Mouse (Mus musculus): ENCODE data around the gene Sash1. TPM values are rescaled to one million over a fixed set of nuclear protein-coding genes. Genes with fewer than 3 reads are reported as not detected.
A peak's percentile ranks its signal among the peaks of the same experiment; 100 is the strongest.

The Sash1 gene
- polyA plus RNA-seq, 1 experiment from 2014 or later: 5.5 TPM

DNA sequence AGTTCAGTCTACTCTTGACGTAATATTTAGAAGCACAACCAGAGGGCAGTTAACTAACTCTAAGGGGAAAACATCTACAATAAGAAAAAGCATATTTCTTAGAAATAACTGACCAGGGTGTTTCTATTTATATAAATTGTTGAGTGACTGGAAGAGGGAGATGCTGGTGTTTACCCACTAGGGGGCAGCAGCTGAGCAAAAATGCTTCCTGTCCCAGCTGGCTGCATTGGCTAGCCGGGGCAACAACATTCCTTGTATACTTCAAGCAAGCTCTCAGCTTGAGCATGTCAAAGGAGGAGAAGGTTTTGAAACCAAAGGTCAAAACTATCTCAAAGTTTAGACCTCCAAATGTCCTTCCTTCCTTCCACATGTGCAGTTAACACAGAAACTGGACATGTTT lies 143.0 kb downstream of the Sash1 start:
- ATAC-seq (replicated peaks; ENCODE audit: low FRiP score, low read depth): peak; percentile 61; the same call in 1 of the 2 replicates
- peak; percentile 85 for TF ChIP-seq CTCF (IDR thresholded peaks at IDR 0.05; ENCODE audit: low read depth)
- Histone ChIP-seq H3K9ac (ENCODE audit: low read depth, low read length) (no peak overlapping the region), H3K27me3 (ENCODE audit: insufficient read depth, low read length) (no peaks in the 10 kb centered on the region), H3K36me3 (ENCODE audit: insufficient read depth, low read length) (peaks cover 72% of the 10 kb centered on the region), H3K4me3 (replicated peaks; ENCODE audit: low read depth, low read length) (no peak overlapping the region), H3K4me1 (replicated peaks; ENCODE audit: insufficient read depth, low read length) (no peaks in the 10 kb centered on the region), H3K4me2 (ENCODE audit: low read length) (no peak overlapping the region), H3K9me3 (replicated peaks; ENCODE audit: low read length) (no peaks in the 10 kb centered on the region), H3K27ac (no peak overlapping the region)
- 39% methylated on average over 2 of the region's 2 CpGs for whole genome bisulfite sequencing
- DNase-seq (ENCODE audit: low spot score): peak; percentile 92

DNA sequence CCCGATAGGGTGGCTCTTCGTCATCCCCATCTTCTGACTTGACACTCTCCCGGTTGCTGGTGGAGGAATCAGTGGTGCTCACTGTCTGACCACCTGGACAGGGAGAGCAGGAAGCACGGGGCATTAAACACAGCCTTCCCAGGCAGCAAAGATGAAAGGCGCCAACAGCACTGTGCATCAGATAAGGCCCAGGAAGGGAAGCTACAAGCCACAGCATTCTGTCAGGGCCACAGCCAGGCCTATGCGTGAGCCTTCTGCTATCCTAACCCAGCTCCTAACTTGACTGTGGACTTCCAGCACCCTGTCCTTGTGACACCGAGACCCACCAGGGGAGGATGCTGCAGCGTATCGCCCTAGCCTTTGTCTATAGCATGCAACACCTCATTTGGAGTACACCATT lies 144.4 kb downstream of the Sash1 start:
- 65% methylated on average over 9 of the region's 9 CpGs for WGBS
- peaks cover 66% of the 10 kb centered on the region for H3K36me3 ChIP-seq (ENCODE audit: insufficient read depth, low read length)
- no peak for ATAC-seq (replicated peaks; ENCODE audit: low FRiP score, low read depth)

DNA sequence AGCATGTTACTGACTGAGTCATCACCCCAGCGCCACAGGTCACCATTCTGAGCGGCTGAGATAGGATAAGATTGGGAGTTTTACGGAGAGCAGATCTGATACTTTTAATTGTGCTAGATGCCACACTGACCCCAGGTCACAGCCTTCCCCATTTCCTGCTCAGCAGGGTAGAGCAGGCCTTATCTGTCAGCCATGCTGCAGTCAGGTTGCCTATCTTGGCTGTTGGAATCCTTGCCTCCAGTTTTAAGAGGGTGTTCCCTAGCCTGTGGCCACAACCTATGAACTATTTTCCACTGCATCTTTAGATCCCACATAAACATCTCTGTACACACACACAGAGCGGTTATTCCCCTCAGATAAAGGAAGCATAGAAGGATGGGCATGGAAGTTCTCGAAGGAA lies 145.1 kb downstream of the Sash1 start:
- H3K4me2 ChIP-seq (ENCODE audit: low read length): no peak overlapping the region
- no peak for DNase-seq (ENCODE audit: low spot score)
- H3K4me3 ChIP-seq (replicated peaks; ENCODE audit: low read depth, low read length): no peak overlapping the region
- ATAC-seq (replicated peaks; ENCODE audit: low FRiP score, low read depth): no peak
- no peaks in the 10 kb centered on the region for H3K4me1 ChIP-seq (replicated peaks; ENCODE audit: insufficient read depth, low read length)
- 87% methylated on average over 5 of the region's 5 CpGs for whole genome bisulfite sequencing
- H3K27ac ChIP-seq: no peak overlapping the region
- no peak for TF ChIP-seq CTCF (IDR thresholded peaks at IDR 0.05; ENCODE audit: low read depth)
- H3K9ac ChIP-seq (ENCODE audit: low read depth, low read length): no peak overlapping the region
- H3K27me3 ChIP-seq (ENCODE audit: insufficient read depth, low read length): no peaks in the 10 kb centered on the region
- peaks cover 67% of the 10 kb centered on the region for H3K36me3 ChIP-seq (ENCODE audit: insufficient read depth, low read length)
- no peaks in the 10 kb centered on the region for H3K9me3 ChIP-seq (replicated peaks; ENCODE audit: low read length)

More for the DNA sequence above, 144.4 kb downstream of the Sash1 start:
- Histone ChIP-seq H3K27ac (no peak overlapping the region), H3K9ac (ENCODE audit: low read depth, low read length) (no peak overlapping the region), H3K4me3 (replicated peaks; ENCODE audit: low read depth, low read length) (no peak overlapping the region), H3K4me1 (replicated peaks; ENCODE audit: insufficient read depth, low read length) (no peaks in the 10 kb centered on the region), H3K4me2 (ENCODE audit: low read length) (no peak overlapping the region), H3K9me3 (replicated peaks; ENCODE audit: low read length) (no peaks in the 10 kb centered on the region), H3K27me3 (ENCODE audit: insufficient read depth, low read length) (no peaks in the 10 kb centered on the region)
- no peak for TF ChIP-seq CTCF (IDR thresholded peaks at IDR 0.05; ENCODE audit: low read depth)
- DNase-seq (ENCODE audit: low spot score): no peak

DNA sequence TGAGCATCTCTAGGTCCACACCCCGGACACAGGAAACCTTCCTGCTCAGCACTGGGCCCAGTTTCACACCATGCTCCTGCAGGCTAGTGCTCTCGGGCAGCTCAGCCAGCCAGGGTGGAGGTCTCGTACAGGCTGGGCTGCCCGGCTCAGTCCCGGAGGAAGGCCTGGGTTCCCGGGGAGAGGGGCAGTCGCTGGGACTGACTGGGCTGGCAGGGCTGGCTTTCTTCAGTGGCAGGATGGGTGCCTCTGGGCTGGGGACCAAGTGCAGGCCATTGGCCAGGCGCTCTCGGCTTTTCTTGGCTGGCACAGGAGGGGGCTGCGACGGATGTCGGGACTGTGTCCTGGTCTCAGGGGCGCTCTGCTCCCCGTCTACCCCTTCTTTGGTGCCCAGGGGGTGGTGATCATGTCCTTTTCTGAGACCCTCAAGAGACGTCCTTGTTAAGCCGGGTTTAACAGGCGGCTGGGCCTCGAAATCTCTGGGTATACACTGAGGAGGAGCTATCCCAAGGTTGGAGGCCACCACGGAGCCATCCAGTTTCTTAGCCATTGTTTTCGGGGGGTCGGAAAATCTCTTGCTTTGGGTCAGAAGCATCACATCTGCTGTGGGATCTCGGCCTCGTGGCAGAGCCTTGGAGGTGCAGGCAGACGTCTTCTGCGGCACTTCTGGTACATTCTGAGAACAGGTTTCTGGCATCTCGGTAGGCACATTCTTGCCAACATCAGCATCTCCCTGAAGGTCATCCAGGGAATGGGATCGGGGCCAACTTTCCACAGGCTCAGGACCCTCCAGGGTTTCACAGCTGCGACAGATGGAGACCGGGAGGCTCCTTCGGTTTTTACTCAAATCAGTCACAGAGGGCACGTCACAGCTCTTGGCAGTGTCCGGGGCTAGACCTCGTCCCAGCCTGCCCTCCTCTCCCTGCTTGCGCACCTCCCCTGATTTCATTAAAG lies 156.2 kb downstream of the Sash1 start:
- ATAC-seq (replicated peaks; ENCODE audit: low FRiP score, low read depth): no peak
- H3K27me3 ChIP-seq (ENCODE audit: insufficient read depth, low read length): no peaks in the 10 kb centered on the region
- DNase-seq (ENCODE audit: low spot score): no peak
- no peak overlapping the region for H3K27ac ChIP-seq
- TF ChIP-seq CTCF (IDR thresholded peaks at IDR 0.05; ENCODE audit: low read depth): no peak
- H3K36me3 ChIP-seq (ENCODE audit: insufficient read depth, low read length): peaks cover 69% of the 10 kb centered on the region
- H3K9ac ChIP-seq (ENCODE audit: low read depth, low read length): no peak overlapping the region
- H3K4me1 ChIP-seq (replicated peaks; ENCODE audit: insufficient read depth, low read length): no peaks in the 10 kb centered on the region
- 92% methylated on average over 34 of the region's 34 CpGs for WGBS
- H3K4me2 ChIP-seq (ENCODE audit: low read length): no peak overlapping the region
- no peaks in the 10 kb centered on the region for H3K9me3 ChIP-seq (replicated peaks; ENCODE audit: low read length)
- no peak overlapping the region for H3K4me3 ChIP-seq (replicated peaks; ENCODE audit: low read depth, low read length)

DNA sequence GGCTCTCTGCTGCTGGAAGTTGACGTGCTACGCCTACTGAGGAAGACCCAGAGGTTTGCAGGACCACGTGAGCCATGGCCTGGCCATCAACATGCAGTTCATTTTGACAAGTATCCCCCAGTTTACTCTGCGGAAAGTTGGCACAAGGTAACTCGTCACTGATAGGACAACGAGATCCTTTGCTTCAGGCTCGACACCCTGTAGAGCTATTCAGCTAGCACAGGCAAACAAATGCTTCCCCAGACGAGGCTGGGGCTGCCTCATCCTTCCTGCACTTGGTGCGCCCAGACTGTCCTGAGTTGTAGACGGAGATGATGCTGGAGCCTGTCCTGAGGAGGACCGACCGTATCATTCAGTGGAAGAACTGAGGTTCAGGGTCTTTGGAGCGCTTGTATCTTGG lies 166.5 kb downstream of the Sash1 start:
- H3K9ac ChIP-seq (ENCODE audit: low read depth, low read length): no peak overlapping the region
- no peak for ATAC-seq (replicated peaks; ENCODE audit: low FRiP score, low read depth)
- H3K4me1 ChIP-seq (replicated peaks; ENCODE audit: insufficient read depth, low read length): no peaks in the 10 kb centered on the region
- no peak for DNase-seq (ENCODE audit: low spot score)
- H3K4me2 ChIP-seq (ENCODE audit: low read length): no peak overlapping the region
- no peak for TF ChIP-seq CTCF (IDR thresholded peaks at IDR 0.05; ENCODE audit: low read depth)
- no peaks in the 10 kb centered on the region for H3K27me3 ChIP-seq (ENCODE audit: insufficient read depth, low read length)
- 72% methylated on average over 13 of the region's 13 CpGs for WGBS
- 0 out of 2 replicates have a peak, but pooled peaks cover 10% of the 10 kb centered on the region for H3K36me3 ChIP-seq (ENCODE audit: insufficient read depth, low read length)
- no peaks in the 10 kb centered on the region for H3K9me3 ChIP-seq (replicated peaks; ENCODE audit: low read length)
- no peak overlapping the region for H3K4me3 ChIP-seq (replicated peaks; ENCODE audit: low read depth, low read length)
- H3K27ac ChIP-seq: no peak overlapping the region

DNA sequence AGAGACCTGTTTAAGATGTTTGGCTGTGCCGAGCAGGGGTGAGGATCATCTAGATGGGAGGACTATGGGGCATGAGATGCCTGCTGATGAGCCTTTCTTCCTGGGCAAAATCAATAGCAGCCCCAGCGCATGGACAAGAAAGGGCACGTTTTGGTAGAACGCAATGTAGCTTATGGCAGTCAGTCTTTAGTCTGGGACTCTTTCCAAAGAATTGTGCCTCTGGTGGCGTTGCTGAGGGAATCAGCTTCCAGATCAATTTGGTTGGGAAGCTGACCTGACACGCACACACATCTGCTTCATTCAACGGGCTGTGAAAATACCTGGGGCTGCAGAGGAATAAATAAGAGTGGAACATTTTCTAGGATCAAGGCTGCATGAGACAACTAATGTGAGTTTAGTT lies 167.0 kb downstream of the Sash1 start:
- no peak overlapping the region for H3K9ac ChIP-seq (ENCODE audit: low read depth, low read length)
- no peak for TF ChIP-seq CTCF (IDR thresholded peaks at IDR 0.05; ENCODE audit: low read depth)
- no peak overlapping the region for H3K4me3 ChIP-seq (replicated peaks; ENCODE audit: low read depth, low read length)
- no peak for DNase-seq (ENCODE audit: low spot score)
- no peak for ATAC-seq (replicated peaks; ENCODE audit: low FRiP score, low read depth)
- no peak overlapping the region for H3K27ac ChIP-seq
- no peak overlapping the region for H3K4me2 ChIP-seq (ENCODE audit: low read length)
- 0 out of 2 replicates have a peak, but pooled peaks cover 10% of the 10 kb centered on the region for H3K36me3 ChIP-seq (ENCODE audit: insufficient read depth, low read length)
- WGBS: 89% methylated on average over 7 of the region's 7 CpGs
- H3K9me3 ChIP-seq (replicated peaks; ENCODE audit: low read length): no peaks in the 10 kb centered on the region
- H3K27me3 ChIP-seq (ENCODE audit: insufficient read depth, low read length): no peaks in the 10 kb centered on the region
- H3K4me1 ChIP-seq (replicated peaks; ENCODE audit: insufficient read depth, low read length): no peaks in the 10 kb centered on the region

Data from kidney, postnatal 0 days (tissue).